Mouse (Mus musculus): ENCODE results near the gene Med17.

DNA sequence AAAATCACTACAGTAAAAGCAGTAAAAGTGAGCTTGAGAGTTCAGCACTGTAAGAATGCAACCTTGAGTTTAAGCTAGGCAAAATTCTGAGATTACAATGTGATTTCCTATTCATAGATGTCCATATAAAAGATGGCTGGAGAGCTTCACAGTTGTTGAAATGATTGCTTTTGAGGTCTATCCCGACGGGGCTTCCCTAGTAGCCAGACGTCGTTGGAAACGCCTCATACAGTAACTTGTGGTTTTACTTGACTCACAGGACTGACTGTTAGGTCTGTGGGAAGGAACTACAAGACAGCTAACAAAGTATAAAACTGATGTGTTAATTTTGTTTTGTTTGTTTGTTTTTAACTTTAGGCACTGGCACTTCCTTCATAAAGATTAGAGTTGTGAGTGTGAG, 33.9 kb upstream of the Med17 start:
- TF ChIP-seq POLR2A (IDR thresholded peaks at IDR 0.05; ENCODE audit: extremely low read depth, insufficient read depth, low read length) (no peak), CTCF (IDR thresholded peaks at IDR 0.05; ENCODE audit: extremely low read depth, insufficient read depth, low read length) (no peak)
